Mouse (Mus musculus) thymus, postnatal 0 days (tissue): Measurements from ENCODE around the gene Atp6v0c. TPM values are rescaled to one million over a fixed set of nuclear protein-coding genes. Genes with fewer than 3 reads are reported as not detected.

Experiments
- DNase-seq: peaks from one replicate; pipeline ENCODE4 v3.0.0-alpha.2; 2015; ENCODE audit warnings: low spot score
- polyA plus RNA-seq: library from polyadenylated mRNA; unstranded; fragments of >200 nt; fragmentation: Nextera tagmentation; extraction: Ambion mirVana; gene quantifications from 2 replicates; pipeline ENCODE4 v1.2.1, GENCODE M21; 2015

Atp6v0c gene
- polyA plus RNA-seq = 506 and 523 TPM in 2 replicates

GRCm38 (mm10) chr17:24169317-24170065, at the start of gene Atp6v0c:
Gene Atp6v0c (minus strand): TSS chr17:24169702.
- DNase-seq = peak; percentile 96

GRCm38 (mm10) chr17:24216836-24217235, 47.3 kb upstream of the Atp6v0c start:
- no peak for DNase-seq

DNA sequence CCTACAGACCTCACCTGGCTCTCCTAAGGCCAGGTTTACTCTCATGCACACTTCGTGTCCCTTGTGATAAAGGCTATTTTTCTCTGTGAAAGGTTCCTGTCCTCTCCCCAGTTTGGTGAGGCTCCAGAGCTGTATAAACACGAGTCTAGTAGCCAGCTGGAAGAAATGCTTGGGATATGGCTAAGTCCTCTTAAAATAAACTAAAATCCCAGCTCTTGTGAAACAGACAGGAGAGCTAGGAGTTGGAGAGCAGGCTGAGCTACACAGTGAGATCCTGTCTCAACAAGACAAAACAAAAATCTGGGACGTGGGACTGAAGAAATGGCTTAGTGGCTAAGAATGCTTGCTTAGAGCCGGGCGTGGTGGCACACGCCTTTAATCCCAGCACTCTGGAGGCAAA, 43.7 kb upstream of the Atp6v0c start:
- DNase-seq = no peak

DNA sequence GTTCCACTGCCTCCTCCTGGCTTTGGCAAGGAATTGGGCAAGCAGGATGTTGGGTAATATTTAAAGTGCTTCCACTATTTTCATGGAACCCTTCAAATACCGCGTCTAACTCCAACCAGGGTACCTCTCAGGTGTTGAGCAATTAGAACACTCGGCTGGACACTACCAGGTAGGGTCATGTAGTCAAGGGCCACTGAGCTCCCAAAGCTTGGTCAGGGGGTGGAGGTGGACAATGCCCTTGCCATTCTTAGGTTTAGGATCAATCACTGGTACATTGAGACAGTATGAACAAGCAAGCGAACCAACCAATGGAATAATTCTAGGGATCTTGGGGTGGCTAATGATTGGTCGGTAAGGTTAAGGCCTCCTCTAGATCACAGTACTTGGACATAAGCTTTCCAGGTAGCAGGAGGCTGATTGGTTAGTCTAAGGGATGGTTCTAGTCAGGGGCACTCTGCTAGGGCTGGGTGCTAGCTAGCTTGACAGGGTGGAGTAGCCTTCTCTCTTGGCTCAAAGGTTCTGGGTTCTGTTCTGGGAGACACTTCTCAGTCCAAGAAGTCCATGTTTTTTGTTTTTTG, 43.0 kb upstream of the Atp6v0c start:
- no peak for DNase-seq

DNA sequence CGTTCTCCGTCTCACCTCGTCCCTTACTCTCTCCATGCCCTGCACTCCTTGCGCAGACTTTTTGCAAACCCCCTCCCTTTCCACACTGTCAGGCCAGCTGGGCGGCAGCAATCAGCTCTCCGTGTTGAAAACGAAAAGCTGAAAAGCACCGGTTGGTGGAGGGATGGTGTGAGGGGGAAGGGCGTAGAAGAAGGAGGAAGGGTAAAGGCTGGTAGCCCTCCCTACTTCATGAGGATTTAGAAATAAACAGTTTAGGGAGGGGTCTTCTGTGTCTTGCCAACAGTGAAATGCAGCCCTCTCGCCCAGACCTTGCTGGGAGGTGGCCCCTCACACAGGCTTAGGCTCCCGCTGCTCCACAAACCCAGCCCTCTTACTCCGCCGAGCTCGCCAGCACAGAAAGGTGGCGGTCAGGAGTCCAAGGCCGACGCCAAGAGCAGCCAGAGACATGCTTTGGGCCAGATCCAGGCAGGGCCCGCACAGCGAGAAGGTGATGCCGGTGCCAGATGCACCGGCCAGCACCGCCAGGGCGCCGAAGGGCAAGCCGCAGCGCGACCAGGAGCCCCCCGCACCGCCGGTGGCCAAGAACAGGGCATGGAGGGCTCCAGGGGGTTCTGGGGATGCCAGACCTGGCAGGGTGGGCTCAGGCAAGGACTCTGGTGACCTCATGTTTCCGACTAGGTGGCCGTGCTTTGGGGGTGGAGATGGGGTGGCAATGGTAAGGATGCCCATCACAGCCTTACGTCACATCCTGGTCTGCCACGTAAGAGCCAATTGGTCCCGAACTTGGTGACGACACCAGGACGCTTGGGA, 42.3 kb upstream of the Atp6v0c start:
- DNase-seq = peak; percentile 34

DNA sequence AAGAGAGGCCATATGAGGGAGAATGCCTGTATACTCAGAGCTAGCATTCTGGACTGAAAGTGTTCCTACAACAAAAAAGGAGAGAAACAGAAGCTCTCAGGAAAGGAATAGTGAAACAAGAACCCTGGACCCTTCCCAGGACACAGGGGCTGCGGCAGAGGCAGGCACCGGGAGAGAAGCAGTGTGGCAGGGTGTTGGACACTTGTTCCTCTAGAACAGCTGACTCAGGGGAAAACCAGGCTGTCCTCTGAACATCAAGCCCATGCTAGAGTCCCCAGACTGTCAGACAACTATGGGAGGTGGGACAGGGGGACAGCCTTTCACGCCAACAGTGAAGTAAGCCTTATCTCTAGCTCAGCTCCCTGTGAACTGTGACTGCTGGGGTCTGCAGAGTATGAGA, 41.1 kb upstream of the Atp6v0c start:
- no peak for DNase-seq

GRCm38 (mm10) chr17:24209916-24210240, 40.4 kb upstream of the Atp6v0c start:
- DNase-seq = no peak

DNA sequence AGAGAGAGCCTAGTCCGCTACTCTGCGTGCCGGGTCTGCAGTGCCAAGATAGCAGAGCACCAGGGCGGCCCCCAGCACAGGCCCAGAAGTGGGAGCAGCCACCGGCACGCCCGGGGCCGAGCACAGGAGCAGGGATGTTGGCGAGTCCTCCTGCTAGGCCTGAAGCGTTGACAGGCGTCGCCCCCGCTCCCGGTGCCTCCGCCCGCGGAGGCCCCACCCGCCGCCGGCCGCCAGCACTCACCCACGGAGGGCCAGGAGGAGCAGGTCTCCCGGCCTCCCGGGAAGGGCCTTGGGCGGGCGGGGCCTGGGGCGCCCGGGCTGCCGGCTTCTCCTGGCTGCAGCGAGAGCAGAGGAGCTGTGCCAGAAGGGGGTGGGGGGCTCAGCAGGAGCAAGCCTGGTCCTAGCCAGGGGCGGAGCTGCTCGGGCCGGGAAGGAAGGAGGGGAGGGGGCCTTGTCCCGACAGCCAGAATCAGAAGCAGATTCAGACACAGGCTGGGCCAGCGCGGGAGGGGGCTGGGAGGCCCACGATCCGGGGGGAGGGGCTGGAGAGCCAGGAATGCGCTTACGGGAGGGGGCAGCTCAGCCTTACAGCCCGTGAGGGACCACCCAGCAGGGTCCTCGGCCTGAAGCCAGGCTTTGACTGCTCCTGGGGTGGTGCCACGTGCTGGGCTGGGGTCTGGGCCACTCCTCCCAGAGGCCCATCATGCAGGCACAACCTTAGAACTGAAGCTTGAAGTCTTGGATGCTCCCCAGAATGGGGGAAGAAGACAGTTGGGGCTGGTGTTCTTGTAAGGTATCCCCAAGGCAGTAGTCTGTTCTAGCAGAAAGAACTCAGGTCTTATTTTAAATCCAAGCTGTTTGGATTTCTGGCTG, 39.8 kb upstream of the Atp6v0c start, which contains the start of gene Ntn3:
TSS of gene Ntn3 (minus strand) at position 489 of the 873 bp plus-strand sequence.
- no peak for DNase-seq

- no peak for DNase-seq
Observed at GRCm38 (mm10) chr17:24208641-24209042, 39.1 kb upstream of the Atp6v0c start.

DNA sequence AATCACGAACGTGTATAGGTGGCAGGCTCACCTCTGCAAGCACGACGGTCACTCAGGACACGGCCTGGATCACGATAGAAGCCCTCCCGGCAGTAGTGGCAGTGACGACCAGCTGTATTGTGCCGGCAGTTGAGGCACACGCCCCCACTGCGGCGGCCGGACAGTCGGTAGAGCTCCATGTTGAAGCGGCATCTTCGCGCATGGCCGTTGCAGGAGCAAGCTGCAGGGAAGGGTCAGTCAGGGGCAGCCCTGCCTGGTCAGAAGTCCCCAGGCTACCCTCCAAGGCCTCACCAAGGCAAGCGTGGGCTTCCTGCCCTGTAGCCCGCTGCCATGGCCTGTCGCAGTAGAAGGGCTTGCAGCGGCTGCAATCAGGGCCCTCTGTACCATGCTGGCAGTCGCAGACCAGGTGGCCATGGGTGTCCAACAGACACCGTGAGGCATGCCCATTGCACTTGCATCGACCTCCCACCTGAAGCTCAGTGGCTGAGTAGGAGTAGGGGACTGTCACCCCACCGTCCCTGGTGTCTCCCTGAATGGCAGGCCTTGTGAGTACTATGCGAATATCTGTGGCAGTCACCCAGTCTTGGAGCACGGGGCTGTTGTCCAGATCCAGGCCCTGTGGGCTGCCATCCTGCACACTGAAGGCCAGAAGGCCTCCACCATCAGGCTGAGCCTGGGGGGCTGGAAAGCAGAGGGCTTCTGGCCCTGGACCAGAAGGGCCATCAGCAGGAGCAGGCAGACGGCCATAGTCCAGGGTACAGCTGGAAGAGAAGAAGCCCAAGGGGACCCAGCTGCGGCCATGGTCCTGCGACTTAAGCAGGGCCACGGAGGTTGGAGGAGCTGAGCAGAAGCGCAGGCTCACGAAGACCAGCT, 38.5 kb upstream of the Atp6v0c start:
- DNase-seq = no peak

GRCm38 (mm10) chr17:24206451-24207351, 37.2 kb upstream of the Atp6v0c start:
- peak; percentile 33 for DNase-seq

GRCm38 (mm10) chr17:24205908-24206361, 36.4 kb upstream of the Atp6v0c start:
- DNase-seq = peak; percentile 21

- DNase-seq = peak; percentile 87
Observed at GRCm38 (mm10) chr17:24205284-24205888, 35.9 kb upstream of the Atp6v0c start, which contains the start of gene Tbc1d24. Gene Tbc1d24 (minus strand): TSS chr17:24205562.

DNA sequence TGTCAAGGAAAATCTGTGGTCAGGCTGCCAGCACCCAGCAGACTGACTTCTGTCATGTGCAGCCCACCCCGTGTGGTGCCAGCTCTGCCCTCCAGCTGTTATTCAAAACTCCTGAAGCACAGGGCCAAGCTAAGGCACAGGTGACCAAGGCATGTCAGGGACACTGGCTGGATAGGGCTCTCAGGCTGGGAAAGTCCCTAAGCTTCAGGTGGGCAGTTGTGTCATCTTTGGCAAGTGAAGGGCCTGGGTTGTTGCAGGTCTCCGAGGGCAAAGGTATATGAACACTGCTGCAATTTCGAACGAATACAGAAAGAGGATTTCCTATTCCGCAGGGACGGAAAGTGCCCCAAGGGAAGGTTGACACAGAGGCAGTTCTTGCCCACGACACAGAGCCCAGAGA, 35.3 kb upstream of the Atp6v0c start:
- DNase-seq = no peak

GRCm38 (mm10) chr17:24203611-24204534, 34.4 kb upstream of the Atp6v0c start:
- DNase-seq = no peak

GRCm38 (mm10) chr17:24203068-24203467, 33.6 kb upstream of the Atp6v0c start:
- no peak for DNase-seq

DNA sequence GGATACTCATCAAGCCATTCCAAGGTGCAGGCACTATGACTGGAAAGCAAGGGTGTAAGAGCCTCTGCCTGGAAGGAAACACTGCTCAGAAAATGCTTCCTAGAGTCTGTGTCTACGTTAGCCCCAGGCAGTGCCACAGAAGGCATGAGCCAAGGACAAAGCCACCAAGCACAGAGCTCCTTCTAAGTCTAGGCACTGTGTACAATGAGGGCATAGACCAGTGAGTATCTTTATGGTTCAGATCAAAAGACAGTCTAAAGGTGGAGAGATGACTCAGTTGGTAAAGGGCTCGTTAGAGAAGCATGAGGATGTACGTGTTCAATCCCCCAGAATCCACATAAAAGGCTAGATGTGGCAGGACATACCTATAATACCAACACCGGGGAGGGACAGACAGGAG, 31.6 kb upstream of the Atp6v0c start:
- no peak for DNase-seq
